Mouse (Mus musculus) left cerebral cortex, postnatal 4 days (tissue): ENCODE data around the gene Hist1h4b. TPM values are rescaled to one million over a fixed set of nuclear protein-coding genes. Genes with fewer than 3 reads are reported as not detected.
"Not testable (repeated sequence)": the region's sequence is repeated elsewhere in the genome, so short reads cannot be mapped to it uniquely, and the experiment has no call there.

Experiments used
- DNase-seq: peaks from one replicate; pipeline ENCODE4 v3.0.0-alpha.2; 2022
- intact Hi-C: fragments of 180-260 bp; cut with DNase I; formaldehyde crosslinking; loops from one replicate; pipeline ENCODE4 v1.15.1; 2025
- microRNA-seq: library from miRNA; unstranded; fragments of <30 nt; microRNA quantifications from one replicate; pipeline ENCODE4 v1.2.0, GENCODE M21; 2022
- total RNA-seq, 2 experiments: library from RNA; stranded (reverse); gene quantifications; 2 replicates each; pipeline ENCODE4 v1.2.3; 2021

The Hist1h4b gene
- total RNA-seq, 2 experiments from 2014 or later: 139 to 151 TPM

DNA sequence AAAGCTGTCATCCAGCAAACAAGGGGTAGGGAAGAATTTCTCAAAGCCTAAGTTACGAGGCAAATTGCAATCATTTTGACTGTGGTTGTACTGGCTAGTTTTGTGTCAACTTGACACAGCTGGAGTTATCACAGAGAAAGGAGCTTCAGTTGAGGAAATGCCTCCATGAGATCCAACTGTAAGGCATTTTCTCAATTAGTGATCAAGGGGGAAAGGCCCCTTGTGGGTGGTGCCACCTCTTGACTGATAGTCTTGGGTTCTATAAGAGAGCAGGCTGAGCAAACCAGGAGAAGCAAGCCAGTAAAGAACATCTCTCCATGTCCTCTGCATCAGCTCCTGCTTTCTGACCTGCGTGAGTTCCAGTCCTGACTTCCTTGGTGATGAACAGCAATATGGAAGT lies 12.8 kb downstream of the Hist1h4b start, which contains the start of gene Trim38:
TSS of gene Trim38 (plus strand) at position 301 of the 400 bp plus-strand sequence.
- intact Hi-C loops, DNase-seq: not testable (repeated sequence)

DNA sequence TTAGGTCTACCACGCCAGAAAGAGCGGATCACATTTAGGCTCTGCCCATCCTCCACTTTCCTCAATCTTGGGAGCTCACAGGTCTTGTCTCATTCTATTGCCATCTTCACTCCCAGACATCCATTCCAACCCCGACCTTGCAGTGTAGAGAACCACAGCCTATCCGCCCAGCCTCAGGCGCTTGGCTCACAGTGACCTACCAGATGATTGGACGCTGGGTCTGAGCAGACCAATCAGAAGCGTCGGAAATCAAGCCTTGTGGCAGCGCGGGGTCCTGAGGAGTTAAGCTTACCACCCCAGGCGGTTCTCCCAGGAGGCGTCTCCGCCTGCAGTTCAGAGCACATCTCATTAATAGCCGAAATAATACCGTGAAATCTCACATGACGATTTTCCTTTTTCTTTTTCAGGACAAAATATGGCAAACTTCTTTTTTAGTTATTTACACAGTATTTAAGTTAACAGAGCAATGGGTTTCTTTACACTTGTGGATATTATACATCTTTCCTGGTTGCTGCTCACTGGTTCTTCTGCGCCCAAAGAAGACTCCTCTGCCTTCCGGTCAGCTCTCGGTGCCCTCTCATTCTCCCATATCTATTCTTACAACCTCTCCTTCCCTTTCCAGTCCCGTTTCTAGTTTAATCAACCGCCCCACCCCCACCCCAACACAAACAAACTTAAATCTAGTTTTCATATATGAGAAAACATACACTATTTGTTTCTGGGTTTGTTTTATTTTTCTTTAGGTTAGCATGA lies 15.9 kb downstream of the Hist1h4b start:
- intact Hi-C loops: no loop called here
- DNase-seq: no peak

DNA sequence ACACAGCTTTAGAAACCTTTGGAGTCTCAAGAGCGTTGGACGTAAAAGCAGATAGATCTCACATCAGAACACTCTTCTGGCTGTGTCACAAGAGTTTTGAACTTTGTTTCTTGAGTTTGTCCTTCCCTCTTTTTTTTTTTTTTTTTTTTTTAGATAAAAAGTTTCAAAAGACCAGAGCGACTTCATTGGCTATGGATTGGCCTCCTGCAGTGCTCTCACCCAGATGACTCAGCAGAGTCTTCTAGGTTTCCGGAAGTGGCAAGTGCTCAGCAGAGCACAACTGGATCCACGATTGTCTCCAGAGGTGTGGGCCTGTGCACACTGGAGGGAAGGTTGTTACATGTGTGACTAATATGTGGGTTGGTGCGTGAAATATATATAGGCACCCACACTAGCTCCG lies 21.5 kb downstream of the Hist1h4b start:
- DNase-seq: no peak
- intact Hi-C loops: no loop called here

DNA sequence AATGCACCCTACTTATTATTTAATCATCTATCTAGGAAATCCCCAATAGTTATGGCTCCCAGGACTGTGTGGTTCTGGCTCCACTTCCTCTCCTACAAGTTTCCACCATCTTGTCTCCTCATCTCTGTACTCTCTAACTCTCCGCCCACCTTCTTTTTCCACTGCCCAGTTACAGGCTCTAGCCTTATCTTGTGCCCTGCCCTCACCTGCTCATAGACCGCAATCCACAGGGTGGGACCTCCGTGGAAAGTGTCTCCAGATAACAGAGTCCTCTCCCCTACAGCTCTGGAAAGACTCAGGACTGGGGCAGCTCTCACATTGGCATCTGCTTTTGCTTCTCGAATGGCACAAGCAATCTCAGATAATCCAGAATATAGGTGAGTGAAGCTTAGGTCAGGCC lies 22.2 kb downstream of the Hist1h4b start:
- DNase-seq: no peak
- intact Hi-C loops: no loop called here

DNA sequence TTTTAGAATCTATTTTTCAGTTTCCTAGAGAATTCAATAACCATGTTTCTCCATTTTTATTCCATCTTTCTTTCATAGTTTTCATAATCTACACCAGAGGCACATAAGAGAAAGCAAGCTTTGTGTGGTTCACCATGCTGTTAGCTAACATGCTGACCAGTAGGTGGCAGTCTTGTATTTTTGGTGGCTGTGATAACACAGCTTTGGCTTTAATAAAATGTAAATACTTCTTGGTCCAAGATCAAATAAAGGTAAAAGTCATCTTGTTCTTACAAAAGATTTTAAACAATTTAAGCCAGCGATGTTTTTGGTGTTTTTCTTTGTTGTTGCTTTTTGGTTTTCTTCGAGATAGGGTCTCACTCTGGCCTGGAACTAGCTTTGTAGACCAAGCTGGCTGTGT lies 35.7 kb downstream of the Hist1h4b start:
- intact Hi-C loops: loop anchor here (5.0 kb wide), 1 partner anchor 525 kb away; no protein-coding TSS in a partner anchor
- DNase-seq: peak; percentile 33

DNA sequence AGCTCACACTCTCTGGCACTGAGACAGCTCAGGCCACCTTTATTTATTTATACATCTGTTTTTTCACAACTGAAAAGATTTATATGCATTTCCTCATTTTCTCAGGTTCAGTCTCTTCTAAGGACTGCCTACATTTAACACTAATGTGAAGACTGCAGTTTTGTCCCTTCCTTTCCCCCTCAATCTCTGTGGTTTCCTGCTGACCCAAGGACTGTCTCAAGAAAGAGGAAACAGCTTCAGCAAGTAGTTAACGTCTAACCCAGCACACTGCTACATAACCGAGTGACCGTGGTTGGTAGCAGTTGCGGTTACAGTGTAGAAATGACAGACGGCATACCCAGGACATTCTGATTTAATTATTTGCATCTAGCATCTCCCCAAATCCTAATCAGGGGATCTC lies 42.6 kb downstream of the Hist1h4b start:
- DNase-seq: no peak
- intact Hi-C loops: no loop called here

DNA sequence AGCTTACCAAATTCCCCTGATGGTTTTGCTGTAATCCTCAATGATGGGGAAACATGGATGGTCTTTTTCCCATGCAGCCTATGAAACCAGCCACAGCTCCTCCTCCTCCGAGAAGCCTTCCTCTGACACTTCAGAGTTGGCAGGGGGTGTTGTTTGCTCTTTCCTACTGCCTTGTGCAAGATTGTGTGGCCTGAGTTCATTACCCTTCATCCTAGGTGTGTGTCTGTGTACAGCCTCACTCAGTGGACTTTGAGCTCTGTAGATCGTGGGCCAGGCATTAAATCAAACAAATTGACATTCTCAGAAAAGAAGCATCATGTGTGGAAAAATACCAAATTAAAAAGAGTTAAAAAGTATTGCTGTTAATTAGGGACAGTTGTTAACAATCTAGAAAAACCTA lies 47.7 kb downstream of the Hist1h4b start:
- intact Hi-C loops: no loop called here
- no peak for DNase-seq

DNA sequence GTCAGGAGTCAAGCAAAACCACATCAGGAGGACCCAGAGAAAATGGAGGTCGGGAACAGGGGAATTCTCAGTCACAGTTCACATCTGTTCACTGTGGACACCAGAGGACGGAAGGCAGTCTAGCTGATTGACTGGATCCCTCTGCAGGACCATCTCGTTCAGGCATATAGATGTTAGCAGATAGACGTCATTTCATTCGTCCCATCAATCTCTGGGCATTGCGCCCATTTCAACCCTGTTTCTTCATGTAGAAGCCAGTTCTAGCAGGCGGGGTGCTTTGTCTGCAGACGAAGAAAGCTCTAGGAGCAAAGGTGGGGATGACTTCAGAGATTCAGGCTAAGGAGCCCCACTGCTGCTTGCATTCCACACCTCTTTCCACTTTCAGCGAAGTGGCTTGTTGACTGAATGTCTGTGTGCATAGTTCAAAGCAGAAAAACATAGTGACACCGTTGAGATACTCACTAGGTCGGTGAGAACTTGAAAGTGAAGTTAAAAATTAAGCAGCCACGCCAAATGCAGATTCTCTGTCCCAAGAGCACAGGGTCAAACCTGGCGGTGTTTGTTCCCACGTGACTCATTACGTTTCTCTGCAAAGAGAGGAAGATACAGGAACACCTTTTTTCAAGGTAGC lies 49.7 kb downstream of the Hist1h4b start, which contains the start of gene Slc17a2:
TSS of gene Slc17a2 (plus strand) at position 572 of the 631 bp plus-strand sequence.
- intact Hi-C loops: no loop called here
- DNase-seq: peak; percentile 3

Small RNA genes within 50 kb of the gene (microRNA-seq; reads per million reads assigned to microRNA genes)
- gene Gm44314 (not detected), gene Gm44484 (not detected)

Other genes with a start within 250 kb of the Hist1h4b start
- gene Hist1h4h, start 226.0 kb upstream of the Hist1h4b start, total RNA-seq: 100 to 1,000 TPM; 441 to 470 TPM
- 10 to 100 TPM; 74.6 to 86.0 TPM for gene Hist1h2af, start 223.1 kb upstream of the Hist1h4b start, total RNA-seq
- gene Hist1h3g, start 221.6 kb upstream of the Hist1h4b start, total RNA-seq: 10 to 100 TPM; 22.0 to 28.6 TPM
- gene Hist1h2bh, start 213.6 kb upstream of the Hist1h4b start, total RNA-seq: 1 to 10 TPM; 4.5 to 6.1 TPM
- 10 to 100 TPM; 42.2 to 44.0 TPM for gene Hist1h3f, start 213.0 kb upstream of the Hist1h4b start, total RNA-seq
- gene Hist1h4f, start 205.4 kb upstream of the Hist1h4b start, total RNA-seq: 100 to 1,000 TPM; 224 to 235 TPM
- gene Hist1h1d, start 203.8 kb upstream of the Hist1h4b start, total RNA-seq: 10 to 100 TPM; 12.0 to 12.4 TPM
- 100 to 1,000 TPM; 130 to 134 TPM for gene Hist1h3e, start 194.6 kb upstream of the Hist1h4b start, total RNA-seq
- gene Hist1h2ae, start 185.8 kb upstream of the Hist1h4b start, total RNA-seq: 10 to 100 TPM; 24.5 to 31.0 TPM
- gene Hist1h2bg, start 185.6 kb upstream of the Hist1h4b start, total RNA-seq: 100 to 1,000 TPM; 203 to 225 TPM
- 100 to 1,000 TPM in 1 of 2 experiments, 10 to 100 TPM in 1; 87.5 to 105 TPM for gene Hist1h2bf, start 182.8 kb upstream of the Hist1h4b start, total RNA-seq
- gene Hist1h2ad, start 182.6 kb upstream of the Hist1h4b start, total RNA-seq: 10 to 100 TPM; 18.6 to 25.5 TPM
- gene Hist1h3d, start 181.2 kb upstream of the Hist1h4b start, total RNA-seq: 10 to 100 TPM; 18.8 to 24.3 TPM
- gene Hist1h4d, start 175.4 kb upstream of the Hist1h4b start, total RNA-seq: 100 to 1,000 TPM; 177 to 192 TPM
- gene Hist1h2be, start 135.9 kb upstream of the Hist1h4b start, total RNA-seq: 10 to 100 TPM; 13.0 to 16.9 TPM
- 100 to 1,000 TPM; 112 to 117 TPM for gene Hist1h1e, start 134.5 kb upstream of the Hist1h4b start, total RNA-seq
- gene Hist1h2ac, start 73.1 kb upstream of the Hist1h4b start, total RNA-seq: 1 to 10 TPM; 4.8 to 5.4 TPM
- 10 to 100 TPM; 16.7 to 17.0 TPM for gene Hist1h2bc, start 72.8 kb upstream of the Hist1h4b start, total RNA-seq
- gene Hist1h1t, start 61.2 kb upstream of the Hist1h4b start, total RNA-seq: not detected
- 100 to 1,000 TPM; 109 to 126 TPM for gene Hist1h4c, start 58.6 kb upstream of the Hist1h4b start, total RNA-seq
- gene Hfe, start 46.2 kb upstream of the Hist1h4b start, total RNA-seq: 1 to 10 TPM; 1.7 to 2.3 TPM
- 100 to 1,000 TPM; 154 to 166 TPM for gene Hist1h1c, start 18.2 kb upstream of the Hist1h4b start, total RNA-seq
- 10 to 100 TPM; 39.8 to 41.0 TPM for gene Hist1h3c, start 11.4 kb upstream of the Hist1h4b start, total RNA-seq
- 10 to 100 TPM; 62.4 to 81.1 TPM for gene Hist1h2bb, start 10.3 kb upstream of the Hist1h4b start, total RNA-seq
- 100 to 1,000 TPM; 116 to 120 TPM for gene Hist1h2ab, start 5.9 kb upstream of the Hist1h4b start, total RNA-seq
- 100 to 1,000 TPM in 1 of 2 experiments, 10 to 100 TPM in 1; 95.4 to 102 TPM for gene Hist1h3b, start 4.7 kb upstream of the Hist1h4b start, total RNA-seq
- gene Hist1h4a, start 4.2 kb downstream of the Hist1h4b start, total RNA-seq: 100 to 1,000 TPM; 134 to 137 TPM
- 100 to 1,000 TPM; 114 to 125 TPM for gene Hist1h3a, start 5.4 kb downstream of the Hist1h4b start, total RNA-seq
- gene Hist1h1a, start 6.7 kb downstream of the Hist1h4b start, total RNA-seq: 10 to 100 TPM; 62.9 to 79.4 TPM
- gene Trim38, start 12.9 kb downstream of the Hist1h4b start, total RNA-seq: not detected
- gene Slc17a2, start 50.0 kb downstream of the Hist1h4b start, total RNA-seq: not detected
- gene Slc17a3, start 82.4 kb downstream of the Hist1h4b start, total RNA-seq: under 1 TPM in 1 of 2 experiments, not detected in 1; 0.10 TPM
- gene Slc17a1, start 110.7 kb downstream of the Hist1h4b start, total RNA-seq: not detected
- gene Slc17a4, start 158.0 kb downstream of the Hist1h4b start, total RNA-seq: not detected
- gene Hist1h2ba, start 177.1 kb downstream of the Hist1h4b start, total RNA-seq: not detected
- not detected for gene Hist1h2aa, start 177.4 kb downstream of the Hist1h4b start, total RNA-seq
- gene Scgn, start 234.2 kb downstream of the Hist1h4b start, total RNA-seq: under 1 TPM; 0.26 to 0.58 TPM